Mouse (Mus musculus): ENCODE data around the gene Atp6ap1l. TPM values are rescaled to one million over a fixed set of nuclear protein-coding genes. Genes with fewer than 3 reads are reported as not detected.

The Atp6ap1l gene
- polyA plus RNA-seq, 1 experiment from 2014 or later = 0.55 TPM

DNA sequence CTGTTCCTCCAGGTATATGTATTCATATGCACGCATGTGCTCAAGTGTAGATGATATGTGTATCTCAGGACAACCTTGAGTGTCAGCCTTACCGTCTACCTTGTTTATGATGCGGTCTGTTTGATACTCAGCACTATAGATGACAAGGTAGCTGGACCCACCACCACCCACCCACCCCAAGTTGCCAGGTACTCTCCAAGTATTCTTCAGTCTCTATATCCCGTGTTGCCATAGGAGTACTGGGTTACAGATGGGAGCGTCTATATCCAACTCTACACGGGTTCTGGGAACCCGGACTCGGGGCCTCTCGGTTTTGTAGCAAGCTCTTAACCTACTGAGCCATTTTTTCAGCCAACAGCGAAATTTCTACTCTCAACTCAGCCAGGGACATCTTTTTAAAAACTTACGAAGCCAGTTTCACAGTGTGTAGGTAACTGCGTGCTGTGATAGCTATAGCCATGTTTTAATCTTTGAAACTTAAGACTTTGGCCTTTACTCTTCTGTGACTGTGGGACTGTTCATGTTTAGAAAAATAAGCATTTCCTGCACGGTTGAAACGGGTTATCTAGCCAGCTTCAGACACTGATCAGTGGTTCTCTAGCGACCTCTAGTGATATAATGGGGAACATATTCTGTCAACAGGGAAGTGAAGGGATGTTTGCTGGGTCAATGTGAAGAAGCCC, 64.5 kb downstream of the Atp6ap1l start:
- Histone ChIP-seq H3K4me1 (peaks cover 5% of the 10 kb centered on the region; the same call in 1 of the 2 replicates), H3K27ac (replicated peaks) (peak overlapping the region; percentile 68), H3K4me2 (replicated peaks) (0 out of 2 replicates have a peak overlapping the region, but pooled peaks have one; percentile 28), H3K27me3 (no peaks in the 10 kb centered on the region), H3K4me3 (replicated peaks) (no peak overlapping the region), H3K9me3 (replicated peaks) (no peaks in the 10 kb centered on the region), H3K36me3 (no peaks in the 10 kb centered on the region), H3K9ac (no peak overlapping the region)
- WGBS = 40% methylated on average over 15 of the region's 15 CpGs
- ATAC-seq (ENCODE audit: insufficient number of reproducible peaks, low FRiP score, low TSS enrichment, low read depth) = peak; percentile 54; the same call in 1 of the 2 replicates

DNA sequence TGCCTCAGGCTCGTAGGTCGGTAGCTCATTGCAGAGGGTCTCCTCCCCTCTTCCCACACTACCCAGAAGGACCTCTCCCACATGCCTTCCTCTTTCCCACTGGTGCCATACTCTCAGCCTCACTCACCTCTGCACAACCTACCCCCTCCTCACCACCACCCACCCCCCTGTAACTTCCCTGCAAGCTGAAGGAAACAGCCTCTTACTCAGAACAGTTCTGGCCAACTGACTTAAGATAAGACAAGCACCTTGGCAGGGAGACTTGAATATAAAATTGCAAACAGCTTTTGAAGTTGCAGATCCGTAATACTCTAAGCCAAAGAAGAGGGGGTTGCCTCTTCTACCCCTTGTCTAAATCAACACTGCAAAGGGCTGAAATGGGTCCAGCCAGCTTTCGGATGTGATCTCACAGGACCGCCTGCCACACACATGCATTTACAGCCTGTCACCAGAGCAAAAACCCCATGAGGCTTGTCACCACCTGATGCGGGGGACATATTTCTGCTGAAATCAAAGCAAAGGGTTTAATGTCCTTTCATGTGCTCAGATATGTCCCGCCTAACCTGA, 71.4 kb downstream of the Atp6ap1l start:
- Histone ChIP-seq H3K27me3 (no peaks in the 10 kb centered on the region), H3K9ac (no peak overlapping the region), H3K9me3 (replicated peaks) (no peaks in the 10 kb centered on the region), H3K4me3 (replicated peaks) (no peak overlapping the region), H3K27ac (replicated peaks) (no peak overlapping the region), H3K4me1 (no peaks in the 10 kb centered on the region), H3K4me2 (replicated peaks) (no peak overlapping the region), H3K36me3 (no peaks in the 10 kb centered on the region)
- no peak for ATAC-seq (ENCODE audit: insufficient number of reproducible peaks, low FRiP score, low TSS enrichment, low read depth)
- WGBS = 69% methylated on average over 7 of the region's 7 CpGs

Other genes with a start within 250 kb of the Atp6ap1l start
- gene Rps23, start 17.6 kb upstream of the Atp6ap1l start, polyA plus RNA-seq (2015; fragmentation: Nextera tagmentation; extraction: Ambion mirVana) = 214 and 217 TPM in 2 replicates

Data from embryonic facial prominence, embryonic 15.5 days (tissue).